Mouse (Mus musculus) T-cell, adult 66 days (primary cell): ENCODE results near the gene Eif3g. TPM values are rescaled to one million over a fixed set of nuclear protein-coding genes. Genes with fewer than 3 reads are reported as not detected.

Source experiments
- total RNA-seq, 2 experiments: library from RNA; stranded (reverse); gene quantifications; 3 replicates in 1 of 2; 4 replicates in 1 of 2; pipeline ENCODE4 v1.2.4; 2023

Eif3g gene
- total RNA-seq, result 100 to 1,000 TPM; 187 to 197 TPM

DNA sequence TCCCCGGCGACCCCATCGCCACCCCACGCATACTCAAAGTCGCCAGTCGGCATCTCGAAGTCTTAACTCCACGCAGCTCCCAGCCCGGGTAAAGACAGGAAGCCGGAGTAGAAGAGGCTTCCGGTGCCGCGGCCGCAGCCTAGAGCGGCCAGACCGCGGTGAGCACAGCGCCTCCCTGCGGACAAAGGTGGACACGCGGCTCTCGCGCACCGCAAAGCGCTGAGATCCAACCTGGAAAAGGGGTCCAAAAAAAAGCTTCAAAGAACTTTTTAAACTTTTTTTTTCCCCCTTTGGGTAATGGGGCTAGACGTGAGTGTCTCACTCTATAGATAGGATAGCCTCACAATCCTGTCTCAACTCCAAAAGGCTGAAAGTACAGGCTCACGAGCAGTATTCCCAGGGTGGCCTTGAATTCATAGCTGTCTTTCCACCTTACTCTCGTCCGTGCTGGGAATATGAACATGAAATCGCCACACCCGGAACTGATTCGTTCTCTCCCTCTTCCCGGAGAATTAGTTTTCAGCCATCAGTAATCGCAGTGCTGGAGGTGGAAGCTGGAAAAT, at the start of gene Eif3g:
Eif3g (minus strand) TSS at position 113 of the 563 bp plus-strand sequence.

GRCm38 (mm10) chr9:20887704-20888385, 10.6 kb downstream of the Eif3g start, which contains the start of gene Ppan:
Gene Ppan, plus strand, starts transcription at chr9:20888175.

DNA sequence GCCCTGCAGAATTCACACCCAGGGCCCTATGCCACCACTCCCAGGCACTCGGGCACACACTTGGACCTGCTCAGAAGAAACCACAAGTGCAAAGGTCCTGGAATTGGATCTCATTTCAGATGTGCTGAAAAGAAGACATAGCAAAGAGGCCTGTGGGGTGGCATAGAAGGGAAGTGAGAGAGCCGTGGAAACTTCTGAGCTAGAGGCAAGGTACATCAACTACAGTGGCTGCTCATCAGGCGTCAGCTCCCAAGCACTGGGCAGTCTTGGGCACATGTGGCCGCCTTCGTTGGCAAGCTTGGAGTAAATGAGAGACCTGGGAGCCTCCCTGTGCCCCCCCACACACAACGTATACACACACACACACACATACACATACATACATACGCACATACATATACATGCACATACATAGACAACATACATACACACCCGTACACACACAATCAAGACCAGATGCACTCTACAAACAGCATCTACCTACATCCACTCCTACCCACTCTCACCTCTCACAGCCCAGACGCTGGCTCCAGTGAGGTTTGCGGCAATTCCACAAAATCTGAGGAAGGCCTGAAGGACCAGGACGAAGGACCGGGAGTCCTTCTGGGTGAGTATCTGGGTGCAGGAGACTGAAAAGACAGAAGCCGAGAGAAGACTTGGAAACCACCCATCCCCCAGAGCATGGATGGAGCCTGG, 19.2 kb downstream of the Eif3g start, which contains the start of gene Angptl6:
Angptl6 (minus strand) TSS at position 631 of the 696 bp plus-strand sequence.

DNA sequence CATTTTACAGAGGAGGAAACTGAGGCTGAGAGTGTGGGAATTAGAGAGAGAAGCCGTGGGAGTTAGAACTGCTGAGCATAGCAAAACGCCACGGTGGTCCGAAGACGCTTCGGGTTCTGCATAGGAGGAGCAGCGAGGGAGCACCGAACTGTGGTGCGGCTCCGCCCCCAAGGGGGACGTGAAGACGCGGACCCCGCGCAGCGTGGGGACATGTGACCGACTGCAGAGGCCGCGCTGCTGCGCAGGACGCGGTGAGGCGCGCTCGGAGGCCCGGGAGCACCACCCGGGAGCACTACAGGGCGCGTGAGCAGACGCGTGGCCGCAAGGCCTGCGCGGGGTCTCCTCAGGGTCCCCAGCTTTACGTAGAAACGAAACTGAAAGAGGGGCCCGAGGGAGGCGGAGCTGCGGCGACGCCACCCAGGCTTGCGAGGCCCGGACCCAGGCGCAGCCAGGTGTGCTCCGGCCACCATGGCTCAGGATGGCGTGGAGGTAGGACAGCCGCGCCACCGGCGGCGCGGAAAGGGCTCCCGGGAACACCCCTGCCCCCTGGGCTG, 29.9 kb downstream of the Eif3g start, which contains the start of gene A230050P20Rik:
A230050P20Rik (plus strand) TSS at position 195 of the 554 bp plus-strand sequence.

Other genes with a start within 250 kb of the Eif3g start
- 10 to 100 TPM; 24.4 to 31.2 TPM for gene Pin1, start 246.5 kb downstream of the Eif3g start, total RNA-seq
- gene Olfm2, start 152.3 kb downstream of the Eif3g start, total RNA-seq, result not detected
- gene Col5a3, start 83.6 kb downstream of the Eif3g start, total RNA-seq, result not detected
- not detected for gene Rdh8, start 80.1 kb downstream of the Eif3g start, total RNA-seq
- 10 to 100 TPM; 59.7 to 65.3 TPM for gene A230050P20Rik, start 30.0 kb downstream of the Eif3g start, total RNA-seq
- 1 to 10 TPM; 1.1 to 3.0 TPM for gene Angptl6, start 18.9 kb downstream of the Eif3g start, total RNA-seq
- gene Ppan, start 10.4 kb downstream of the Eif3g start, total RNA-seq, result 100 to 1,000 TPM in 1 of 2 experiments, 10 to 100 TPM in 1; 95.1 to 102 TPM
- 100 to 1,000 TPM in 1 of 2 experiments, 10 to 100 TPM in 1; 99.8 to 107 TPM for gene Dnmt1, start 61.3 kb upstream of the Eif3g start, total RNA-seq
- 1 to 10 TPM; 2.5 to 6.7 TPM for gene S1pr2, start 78.2 kb upstream of the Eif3g start, total RNA-seq
- gene Mrpl4, start 104.1 kb upstream of the Eif3g start, total RNA-seq, result 10 to 100 TPM; 51.2 to 53.0 TPM
- gene Icam1, start 117.4 kb upstream of the Eif3g start, total RNA-seq, result 10 to 100 TPM; 43.1 to 49.4 TPM
- 1 to 10 TPM in 1 of 2 experiments, under 1 TPM in 1; 0.56 to 1.2 TPM for gene Icam4, start 130.8 kb upstream of the Eif3g start, total RNA-seq
- under 1 TPM; 0.62 to 0.73 TPM for gene Icam5, start 133.4 kb upstream of the Eif3g start, total RNA-seq
- 1 to 10 TPM; 2.6 to 3.7 TPM for gene Zglp1, start 168.5 kb upstream of the Eif3g start, total RNA-seq
- gene Gm49373, start 174.5 kb upstream of the Eif3g start, total RNA-seq, result 1 to 10 TPM; 2.3 to 4.1 TPM
- gene Fdx1l, start 175.0 kb upstream of the Eif3g start, total RNA-seq, result 10 to 100 TPM; 33.5 to 34.0 TPM
- 10 to 100 TPM; 12.8 to 16.0 TPM for gene Gm38431, start 193.4 kb upstream of the Eif3g start, total RNA-seq
- gene Raver1, start 193.4 kb upstream of the Eif3g start, total RNA-seq, result 100 to 1,000 TPM; 110 to 111 TPM
- gene Tyk2, start 232.6 kb upstream of the Eif3g start, total RNA-seq, result 10 to 100 TPM; 65.7 to 68.6 TPM